Mouse (Mus musculus) c-Kit-positive CD71-positive TER-119-positive erythroid progenitor cells, embryonic 14.5 days (primary cell): ENCODE measurements around the gene Pde3b.
"Not testable (repeated sequence)": the region's sequence is repeated elsewhere in the genome, so short reads cannot be mapped to it uniquely, and the experiment has no call there.

ENCODE experiments used
- DNase-seq: peaks from one replicate; pipeline ENCODE4 v3.0.0-alpha.2; 2013; ENCODE audit warnings: low spot score

The Pde3b gene

GRCm38 (mm10) chr7:114414421-114415335, at the start of gene Pde3b:
Pde3b (plus strand) TSS chr7:114415281.
- DNase-seq: peak; percentile 17

- DNase-seq: no peak
Measured at GRCm38 (mm10) chr7:114402130-114402529, 13.0 kb upstream of the Pde3b start.

GRCm38 (mm10) chr7:114415336-114416020, 397 bp downstream of the Pde3b start:
- DNase-seq: no peak

- DNase-seq: peak; percentile 5
Measured at GRCm38 (mm10) chr7:114416021-114416845, 1.2 kb downstream of the Pde3b start.

- DNase-seq: not testable (repeated sequence)
Measured at GRCm38 (mm10) chr7:114419331-114419730, 4.2 kb downstream of the Pde3b start.

GRCm38 (mm10) chr7:114420918-114421317, 5.8 kb downstream of the Pde3b start:
- no peak for DNase-seq

- DNase-seq: no peak
Measured at GRCm38 (mm10) chr7:114422224-114422623, 7.1 kb downstream of the Pde3b start.

GRCm38 (mm10) chr7:114429768-114430167, 14.7 kb downstream of the Pde3b start:
- DNase-seq: no peak

- DNase-seq: no peak
Measured at GRCm38 (mm10) chr7:114431966-114432365, 16.9 kb downstream of the Pde3b start.

GRCm38 (mm10) chr7:114439726-114440125, 24.6 kb downstream of the Pde3b start:
- no peak for DNase-seq

- DNase-seq: no peak
Measured at GRCm38 (mm10) chr7:114440494-114440893, 25.4 kb downstream of the Pde3b start.

- no peak for DNase-seq
Measured at GRCm38 (mm10) chr7:114452876-114453275, 37.8 kb downstream of the Pde3b start.

- peak; percentile 13 for DNase-seq
Measured at GRCm38 (mm10) chr7:114453300-114453990, 38.4 kb downstream of the Pde3b start.

GRCm38 (mm10) chr7:114454858-114455257, 39.8 kb downstream of the Pde3b start:
- no peak for DNase-seq

GRCm38 (mm10) chr7:114456904-114457303, 41.8 kb downstream of the Pde3b start:
- no peak for DNase-seq

GRCm38 (mm10) chr7:114459909-114460308, 44.8 kb downstream of the Pde3b start:
- DNase-seq: no peak

- no peak for DNase-seq
Measured at GRCm38 (mm10) chr7:114461727-114462126, 46.6 kb downstream of the Pde3b start.

GRCm38 (mm10) chr7:114466358-114466757, 51.3 kb downstream of the Pde3b start:
- DNase-seq: no peak

- no peak for DNase-seq
Measured at GRCm38 (mm10) chr7:114472471-114472870, 57.4 kb downstream of the Pde3b start.

- no peak for DNase-seq
Measured at GRCm38 (mm10) chr7:114474889-114475288, 59.8 kb downstream of the Pde3b start.

GRCm38 (mm10) chr7:114477884-114478283, 62.8 kb downstream of the Pde3b start:
- DNase-seq: no peak

- no peak for DNase-seq
Measured at GRCm38 (mm10) chr7:114478901-114479300, 63.8 kb downstream of the Pde3b start.
